Mouse (Mus musculus) cortical plate, adult 2 months (tissue): Measurements from ENCODE around the gene Cntnap4.

Source experiments
- CTCF ChIP-seq: fragments of 200-500 bp; IDR thresholded peaks from 2 replicates; pipeline ENCODE4 v1.5.1; 2011; ENCODE audit warnings: mild to moderate bottlenecking, control low read depth, low read length; ENCODE audit not compliant: insufficient read depth; ENCODE audit errors: extremely low read depth
- POLR2A ChIP-seq: fragments of 200-500 bp; IDR thresholded peaks from 2 replicates; pipeline ENCODE4 v1.6.1; 2011; ENCODE audit warnings: mild to moderate bottlenecking, low read length, control low read depth; ENCODE audit not compliant: insufficient read depth; ENCODE audit errors: extremely low read depth

- TF ChIP-seq CTCF (no peak), POLR2A (no peak)
Measured at GRCm38 (mm10) chr8:112599975-112600374, 30.1 kb downstream of the Cntnap4 start.
